Mouse (Mus musculus) activated CD4-positive, CD25-positive, alpha-beta regulatory T cell, adult 4 months (primary cell): ENCODE data around the gene Prr19. TPM values are rescaled to one million over a fixed set of nuclear protein-coding genes. Genes with fewer than 3 reads are reported as not detected.

Experiments
- ATAC-seq: one replicate; pipeline ENCODE4 v1.8.0; 2017
- polyA plus RNA-seq, 2 experiments: library from polyadenylated mRNA; unstranded; fragments of 100-300 nt; shearing (Covaris generic); gene quantifications; one replicate each; pipeline ENCODE4 v1.2.1; 2017

Gene Prr19
- polyA plus RNA-seq, 2 experiments from 2014 or later, result not detected

- no peak for ATAC-seq
These were observed 25.5 kb upstream of the Prr19 start for GRCm38 (mm10) chr7:25275555-25276298.

- ATAC-seq, result no peak
These were observed 23.8 kb upstream of the Prr19 start for GRCm38 (mm10) chr7:25277405-25277804.

GRCm38 (mm10) chr7:25277998-25278340 lies 23.2 kb upstream of the Prr19 start:
- ATAC-seq, result no peak

- peak; percentile 74 for ATAC-seq
These were observed 22.7 kb upstream of the Prr19 start for GRCm38 (mm10) chr7:25278341-25279075.

GRCm38 (mm10) chr7:25279076-25279860 lies 21.9 kb upstream of the Prr19 start:
- ATAC-seq, result peak; percentile 14

- no peak for ATAC-seq
These were observed 21.1 kb upstream of the Prr19 start for GRCm38 (mm10) chr7:25279861-25280791.

GRCm38 (mm10) chr7:25281166-25281733 lies 20.0 kb upstream of the Prr19 start:
- ATAC-seq, result peak; percentile 9

GRCm38 (mm10) chr7:25281734-25282601 lies 19.2 kb upstream of the Prr19 start:
- peak; percentile 75 for ATAC-seq

- no peak for ATAC-seq
These were observed 18.4 kb upstream of the Prr19 start for GRCm38 (mm10) chr7:25282731-25283211.

- no peak for ATAC-seq
These were observed 17.6 kb upstream of the Prr19 start for GRCm38 (mm10) chr7:25283637-25284036.

- no peak for ATAC-seq
These were observed 17.0 kb upstream of the Prr19 start for GRCm38 (mm10) chr7:25284171-25284570.

GRCm38 (mm10) chr7:25284766-25285165 lies 16.4 kb upstream of the Prr19 start:
- no peak for ATAC-seq

GRCm38 (mm10) chr7:25285511-25286238 lies 15.5 kb upstream of the Prr19 start:
- no peak for ATAC-seq

- ATAC-seq, result no peak
These were observed 14.2 kb upstream of the Prr19 start for GRCm38 (mm10) chr7:25286989-25287388.

- ATAC-seq, result no peak
These were observed 13.2 kb upstream of the Prr19 start for GRCm38 (mm10) chr7:25288011-25288410.

GRCm38 (mm10) chr7:25288721-25289120 lies 12.5 kb upstream of the Prr19 start:
- ATAC-seq, result no peak

GRCm38 (mm10) chr7:25289925-25290324 lies 11.3 kb upstream of the Prr19 start:
- no peak for ATAC-seq

GRCm38 (mm10) chr7:25290463-25290862 lies 10.7 kb upstream of the Prr19 start:
- no peak for ATAC-seq

GRCm38 (mm10) chr7:25290911-25291310 lies 10.3 kb upstream of the Prr19 start:
- ATAC-seq, result no peak

GRCm38 (mm10) chr7:25292107-25292506 lies 9.1 kb upstream of the Prr19 start:
- no peak for ATAC-seq
